Mouse (Mus musculus) left cerebral cortex, postnatal 25 days (tissue): ENCODE results near the gene AL607142.1. TPM values are rescaled to one million over a fixed set of nuclear protein-coding genes. Genes with fewer than 3 reads are reported as not detected.

Experiments
- DNase-seq, 2 experiments: peaks; one replicate each; pipeline ENCODE4 v3.0.0; 2022; ENCODE audit warnings: low spot score in 2 of 2, mixed read lengths in 1 of 2
- intact Hi-C: fragments of 180-260 bp; cut with DNase I; formaldehyde crosslinking; loops from one replicate; pipeline ENCODE4 v1.15.1; 2025
- total RNA-seq, 2 experiments: library from RNA; stranded (reverse); gene quantifications; 2 replicates each; pipeline ENCODE4 v1.2.3; 2021

The AL607142.1 gene
- total RNA-seq, 2 experiments from 2014 or later = not detected

DNA sequence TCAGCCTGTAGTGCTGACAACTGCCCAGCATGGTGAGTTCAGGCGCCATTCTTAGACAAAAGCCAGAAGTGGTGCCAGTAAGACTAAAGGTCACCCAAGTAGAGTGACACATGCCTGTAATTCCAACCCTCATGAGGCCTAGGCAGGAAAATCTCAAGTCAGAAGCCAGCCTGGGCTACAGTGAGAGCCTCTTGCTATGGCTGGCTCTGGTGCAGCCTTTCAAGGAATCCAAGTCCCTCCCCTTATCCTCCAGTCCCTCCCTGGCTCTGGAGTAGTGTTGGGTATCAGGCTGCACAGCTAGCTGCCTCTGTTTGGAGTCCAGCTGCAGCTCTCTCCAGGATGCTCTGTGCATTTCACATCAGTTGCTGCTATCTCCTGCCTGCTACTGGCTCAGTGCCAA lies 77.0 kb downstream of the AL607142.1 start:
- DNase-seq = no peak
- intact Hi-C loops = no loop called here

DNA sequence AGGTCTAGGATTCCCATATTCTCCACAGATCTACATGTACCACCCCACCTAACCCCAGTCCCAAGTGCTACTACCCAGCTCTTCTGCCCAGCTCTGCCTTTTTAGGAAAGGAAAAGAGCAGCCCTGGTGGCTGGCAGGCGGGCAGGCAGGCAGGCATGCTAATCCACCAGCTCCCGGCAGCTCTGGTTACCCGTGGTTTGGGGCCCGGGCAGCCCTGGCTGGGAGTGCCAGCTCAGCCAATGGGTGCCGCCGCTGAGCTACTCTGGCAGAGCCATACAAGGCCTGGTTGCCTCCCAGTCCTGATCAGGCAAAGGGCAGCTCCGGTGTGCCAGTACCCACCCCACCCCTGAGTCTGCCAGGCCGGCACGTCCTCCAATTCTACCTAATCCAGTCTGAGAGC lies 78.1 kb downstream of the AL607142.1 start:
- no peak for DNase-seq
- intact Hi-C loops = no loop called here

Other genes with a start within 250 kb of the AL607142.1 start
- gene Edn2, start 96.2 kb downstream of the AL607142.1 start, total RNA-seq = not detected
- 10 to 100 TPM; 11.3 to 16.6 TPM for gene Foxo6, start 222.4 kb downstream of the AL607142.1 start, total RNA-seq